Mouse (Mus musculus): ENCODE data around the gene H3f3b.

- TF ChIP-seq CTCF (IDR thresholded peaks at IDR 0.05; ENCODE audit: borderline replicate concordance, insufficient read depth, low read length) = no peak
- TF ChIP-seq POLR2A (IDR thresholded peaks at IDR 0.05; ENCODE audit: low read depth, low read length) = no peak; the same call in 1 of the 2 replicates
These were observed 21.9 kb downstream of the H3f3b start for GRCm38 (mm10) chr11:116005701-116006419.
